Mouse (Mus musculus): ENCODE measurements around the gene Gpam. TPM values are rescaled to one million over a fixed set of nuclear protein-coding genes. Genes with fewer than 3 reads are reported as not detected.
"Not testable (repeated sequence)": the region's sequence is repeated elsewhere in the genome, so short reads cannot be mapped to it uniquely, and the experiment has no call there.

Gpam gene
- 100 to 1,000 TPM; 192 to 213 TPM for total RNA-seq (2021)
- long read RNA-seq, experiment 1, transcript Gpam-201 (21 exons, 3,832 nt), result major isoform, 14 of 64 reads
- long read RNA-seq, experiment 1, partial matches to known transcripts, result 18 of 64 reads
- long read RNA-seq, experiment 1, other reads (novel, unspliced or antisense), result 32 of 64 reads
- long read RNA-seq, experiment 2, full-length matches to known transcripts, result 29 of 109 reads
- long read RNA-seq, experiment 2, partial matches to known transcripts, result 38 of 109 reads
- long read RNA-seq, experiment 2, other reads (novel, unspliced or antisense), result 42 of 109 reads

DNA sequence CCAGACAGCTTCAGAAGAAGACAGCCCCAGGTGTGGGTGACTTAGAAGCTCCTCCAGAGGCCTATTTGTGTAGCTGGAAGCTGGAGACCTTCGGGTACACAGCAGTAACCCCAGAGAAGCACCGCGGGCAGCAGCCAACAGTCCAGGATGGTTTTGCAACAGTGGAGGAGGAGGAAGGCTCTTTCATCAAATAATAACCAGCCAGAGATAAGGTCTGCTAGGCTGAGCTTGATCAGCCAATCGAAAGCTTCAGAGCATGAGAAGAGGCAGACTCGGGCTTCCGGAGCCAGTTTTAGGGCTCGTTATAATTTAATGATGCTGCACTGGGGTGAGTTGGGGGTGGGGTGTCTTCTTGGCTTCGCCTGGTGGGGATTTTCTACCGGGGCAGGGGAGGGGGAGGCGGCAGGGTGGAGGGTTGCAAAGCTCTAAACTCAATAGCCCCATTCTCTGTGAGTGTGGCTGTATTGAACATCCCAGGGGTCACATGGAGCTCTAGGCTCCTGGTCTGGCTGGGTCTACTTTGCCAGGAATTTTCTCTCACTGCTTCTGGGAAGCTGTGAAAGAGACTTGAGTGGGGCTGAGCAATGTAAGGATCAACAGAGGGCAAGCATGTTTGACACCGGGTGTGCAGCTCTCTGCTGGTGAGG is at the start of gene Gpam:
Gene Gpam, minus strand, starts transcription at position 167 of the 647 bp plus-strand sequence.
- no peak for DNase-seq (ENCODE audit: low spot score in 2 of 2)

DNA sequence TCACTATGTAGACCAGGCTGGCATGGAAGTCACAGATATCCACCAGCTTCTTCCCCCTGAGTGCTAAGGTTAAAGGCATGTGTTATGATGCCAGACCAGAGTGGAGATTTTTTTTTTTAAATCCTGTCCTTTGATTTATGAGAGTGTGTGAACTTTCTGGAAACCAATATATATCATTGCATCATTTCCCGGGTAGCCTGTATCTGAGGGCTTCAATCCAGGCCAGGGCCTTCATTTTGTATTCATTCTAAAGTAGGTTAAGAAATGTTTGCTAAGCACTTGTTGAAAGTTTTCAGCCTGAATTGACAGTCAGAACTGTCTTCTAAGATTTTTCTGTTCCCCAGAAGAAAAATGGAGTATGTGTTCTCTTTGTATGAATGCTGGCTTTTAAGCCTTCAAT is 44.5 kb upstream of the Gpam start:
- DNase-seq (ENCODE audit: low spot score in 2 of 2), result no peak

DNA sequence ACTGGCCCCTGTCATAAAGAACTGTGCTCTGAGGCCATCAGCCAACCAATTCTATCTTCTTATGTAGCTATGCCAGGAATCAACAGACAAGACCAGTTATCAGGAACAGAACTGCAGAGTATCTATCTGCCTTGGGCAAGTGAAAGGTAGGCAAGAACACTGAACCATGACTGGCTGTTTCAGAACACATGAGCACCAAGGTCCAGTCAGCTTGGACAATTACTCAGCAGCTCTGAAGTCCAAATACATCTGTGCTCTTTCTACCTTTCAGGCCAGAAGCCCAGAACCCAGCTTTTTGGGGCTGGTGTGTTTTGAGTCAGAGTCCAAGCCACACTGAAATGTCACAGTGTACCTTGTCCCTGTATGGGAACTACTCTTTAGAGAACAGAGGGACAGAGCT is 43.4 kb upstream of the Gpam start:
- no peak for DNase-seq (ENCODE audit: low spot score in 2 of 2)

DNA sequence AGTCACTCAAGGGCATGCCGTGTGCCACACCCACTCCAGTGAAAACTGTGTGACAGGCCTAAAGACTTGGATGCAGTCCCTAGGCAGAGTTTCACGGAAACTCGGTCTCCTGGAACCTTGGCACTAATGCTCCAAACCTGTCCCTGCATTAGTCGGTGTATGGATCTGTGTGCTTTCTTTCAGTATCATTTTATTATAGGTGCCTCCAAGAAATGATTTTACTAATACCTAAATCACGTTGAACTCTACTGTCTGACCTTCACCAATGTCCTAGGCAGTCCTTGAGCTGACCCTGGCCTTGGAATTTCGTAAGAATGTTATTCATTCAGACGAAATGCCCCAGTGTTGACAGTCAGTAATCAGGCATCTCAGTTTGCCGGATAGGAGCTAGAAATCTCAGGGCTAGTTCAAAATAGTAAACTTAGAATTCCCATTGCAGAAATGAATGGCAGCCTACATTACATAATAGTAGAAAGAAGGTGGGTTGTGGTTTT is 42.2 kb upstream of the Gpam start:
- DNase-seq (ENCODE audit: low spot score in 2 of 2), result not testable (repeated sequence)

DNA sequence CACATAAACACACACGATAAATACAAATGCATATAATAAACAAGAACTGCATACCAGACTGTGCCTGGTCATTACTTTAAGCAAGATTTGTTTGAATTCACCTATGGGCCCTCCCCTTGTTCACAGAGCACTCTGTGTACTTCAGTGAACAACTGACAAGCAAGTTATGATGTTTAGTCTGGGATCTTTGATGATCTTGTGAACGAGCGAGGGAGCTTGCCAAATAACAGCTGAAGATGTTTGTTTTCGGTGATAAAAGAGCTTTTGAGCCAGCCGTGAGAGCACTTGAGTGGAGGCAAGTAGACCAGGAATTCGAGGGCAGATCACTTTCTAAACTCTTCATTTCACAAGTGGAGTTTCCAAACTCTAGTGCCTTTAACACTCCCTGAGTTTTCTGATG is 41.3 kb upstream of the Gpam start:
- DNase-seq (ENCODE audit: low spot score in 2 of 2), result no peak

DNA sequence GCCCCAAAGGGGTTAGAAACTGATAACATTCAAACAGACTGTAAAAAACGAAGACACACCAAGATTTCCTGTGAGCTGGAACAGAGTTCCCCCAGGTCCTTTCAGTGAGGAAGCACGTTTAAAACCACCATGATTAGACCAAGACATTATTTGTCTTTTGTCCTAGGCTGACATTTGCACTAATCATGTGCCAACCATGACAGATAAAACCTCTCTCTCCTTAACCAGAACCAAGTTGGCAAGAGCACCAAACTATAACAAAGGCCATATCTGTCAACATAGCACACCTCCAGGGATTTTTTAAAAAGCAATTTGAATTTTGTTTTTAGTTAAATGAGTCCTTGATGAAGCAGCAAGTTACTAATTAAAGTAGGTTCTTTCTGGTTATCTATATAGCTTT is 40.7 kb upstream of the Gpam start:
- no peak for DNase-seq (ENCODE audit: low spot score in 2 of 2)

DNA sequence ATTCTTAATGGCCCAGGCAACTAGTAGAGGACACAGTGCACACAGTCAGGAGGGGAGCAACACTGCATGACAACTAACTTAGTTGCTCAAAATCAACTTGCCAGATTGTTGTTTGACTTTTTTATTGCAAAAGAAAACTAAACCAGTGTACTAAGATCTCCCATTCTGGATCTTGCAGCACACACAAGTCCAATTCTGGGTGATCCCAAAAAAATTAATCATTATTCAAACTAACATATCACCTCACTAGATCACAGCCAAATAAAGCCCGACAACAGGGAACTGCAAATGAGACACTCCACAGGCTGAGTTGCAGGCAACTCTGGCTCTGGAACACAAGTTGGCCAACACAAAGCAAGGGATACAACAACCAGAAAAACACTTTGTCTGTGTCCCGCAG is 39.7 kb upstream of the Gpam start:
- no peak for DNase-seq (ENCODE audit: low spot score in 2 of 2)

DNA sequence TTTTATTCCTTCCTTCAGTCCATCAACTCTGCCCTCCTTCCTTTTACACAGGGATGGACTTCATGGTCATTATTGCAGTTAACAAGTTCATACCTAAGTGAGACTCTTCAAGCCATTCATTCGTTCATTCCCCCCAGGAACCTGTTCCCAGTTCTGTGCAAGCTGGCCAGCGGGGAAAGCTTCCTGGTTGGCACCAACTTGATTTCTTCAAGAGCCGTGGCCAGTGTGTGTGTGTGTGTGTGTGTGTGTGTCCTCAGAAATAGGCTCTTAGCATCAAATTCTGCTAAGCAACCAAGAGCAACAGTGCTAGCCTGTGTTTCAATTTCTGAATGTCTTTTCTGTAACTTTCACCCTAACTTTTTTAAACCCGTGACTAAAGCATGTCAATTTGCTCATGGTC is 38.9 kb upstream of the Gpam start:
- no peak for DNase-seq (ENCODE audit: low spot score in 2 of 2)

DNA sequence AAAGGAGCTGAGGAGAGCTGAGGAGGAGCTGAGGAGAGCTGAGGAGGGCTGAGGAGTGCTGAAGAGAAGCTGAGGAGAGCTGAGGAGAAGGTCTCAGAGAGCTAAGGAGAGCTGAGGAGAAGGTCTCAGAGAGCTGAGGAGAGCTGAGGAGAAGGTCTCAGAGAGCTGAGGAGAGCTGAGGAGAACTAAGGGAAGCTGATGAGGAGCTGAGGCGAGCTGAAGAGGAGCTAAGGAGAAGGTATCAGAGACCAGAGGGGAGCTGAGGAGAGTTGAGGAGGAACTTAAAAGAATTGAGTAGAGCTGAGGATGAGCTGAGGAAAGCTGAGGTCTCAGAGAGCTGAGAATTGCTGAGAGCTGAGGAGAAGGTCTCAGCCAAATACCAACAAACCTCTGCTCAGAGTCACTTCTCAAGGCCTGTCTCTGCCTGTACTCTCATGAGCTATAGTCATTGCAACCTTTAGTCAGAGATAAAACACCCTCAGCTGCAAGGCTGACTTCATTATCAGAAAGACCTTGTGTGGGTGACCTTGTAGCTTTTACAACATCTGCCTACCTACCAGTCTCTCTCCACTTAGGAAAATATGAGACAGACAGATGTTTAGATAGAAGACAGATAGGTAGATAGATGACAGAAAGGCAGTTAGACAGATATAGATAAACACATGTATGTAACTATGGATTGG is 38.3 kb upstream of the Gpam start:
- no peak for DNase-seq (ENCODE audit: low spot score in 2 of 2)

DNA sequence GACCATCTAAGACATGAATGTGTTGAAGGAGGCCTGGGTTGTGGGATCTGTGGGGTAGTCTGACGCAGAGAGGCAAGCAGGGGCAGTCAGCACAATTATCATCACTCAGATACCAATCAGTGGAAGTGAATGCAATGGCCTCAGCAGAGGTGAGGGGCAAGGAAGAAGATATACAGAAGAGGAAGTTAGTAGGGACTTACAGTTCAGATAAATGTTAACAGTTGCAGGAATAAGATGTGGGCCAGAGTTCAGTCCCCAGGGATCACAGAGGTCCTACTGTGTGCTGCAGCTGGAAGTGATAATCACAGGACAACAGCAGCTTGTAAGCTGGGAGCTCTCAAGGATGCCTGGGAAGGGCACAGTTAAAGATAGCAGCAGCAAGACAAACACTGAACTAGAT is 37.1 kb upstream of the Gpam start:
- DNase-seq (ENCODE audit: low spot score in 2 of 2), result no peak

DNA sequence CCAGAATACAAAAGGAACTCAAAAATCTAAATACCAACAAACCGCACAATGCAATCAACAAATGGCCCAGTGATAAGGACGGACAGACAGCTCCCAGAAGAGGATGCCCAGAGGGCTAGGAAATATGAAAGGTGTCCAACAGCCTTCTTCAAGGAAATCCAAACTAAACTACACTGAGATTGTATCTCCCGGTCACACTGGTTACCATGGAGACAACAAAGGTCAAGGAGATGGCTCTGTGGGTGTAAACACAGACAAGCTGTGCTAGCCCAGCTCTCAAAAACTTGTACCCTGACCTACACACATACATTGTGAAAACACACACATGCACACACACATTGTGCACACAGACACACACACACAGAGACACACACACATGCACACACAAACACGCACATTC is 35.2 kb upstream of the Gpam start:
- no peak for DNase-seq (ENCODE audit: low spot score in 2 of 2)

DNA sequence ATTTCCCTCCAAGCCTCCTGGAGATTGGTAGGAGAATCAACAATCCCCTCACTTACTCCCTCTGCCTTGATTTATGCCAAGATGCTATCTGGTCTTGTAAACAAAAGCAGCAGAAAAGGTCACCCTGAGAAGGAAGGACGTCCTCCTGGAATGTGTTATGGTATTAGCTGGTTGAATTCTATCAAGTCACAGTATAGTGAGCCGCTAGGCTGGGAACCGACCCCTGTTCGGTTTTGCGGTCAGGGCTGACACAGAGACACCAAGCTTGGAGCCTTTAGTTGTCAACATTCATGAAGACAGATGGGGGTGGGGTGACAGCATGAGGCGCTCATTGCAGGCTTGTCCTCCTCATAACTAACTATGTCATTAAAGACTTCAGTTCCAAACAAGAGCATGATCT is 32.8 kb upstream of the Gpam start:
- no peak for DNase-seq (ENCODE audit: low spot score in 2 of 2)

DNA sequence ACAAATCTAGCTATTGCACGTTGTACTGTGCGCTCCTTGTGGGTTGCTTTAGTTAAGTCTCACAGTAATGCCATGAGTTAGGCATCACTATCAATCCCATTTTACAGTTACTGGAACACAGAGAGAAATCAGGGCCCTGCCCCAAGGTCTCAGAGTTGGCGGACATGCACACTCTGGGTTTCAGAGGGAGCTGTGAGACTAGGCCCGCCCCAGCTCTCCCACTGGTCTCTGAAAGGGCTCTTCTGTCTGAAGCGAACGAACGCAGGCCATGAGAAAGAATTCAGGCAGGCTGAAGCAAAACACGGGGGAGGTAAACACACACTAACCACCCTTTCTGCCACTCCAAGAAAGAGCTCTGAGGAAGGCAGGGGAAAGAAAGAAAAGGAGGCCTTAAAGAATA is 31.6 kb upstream of the Gpam start:
- DNase-seq (ENCODE audit: low spot score in 2 of 2), result no peak

DNA sequence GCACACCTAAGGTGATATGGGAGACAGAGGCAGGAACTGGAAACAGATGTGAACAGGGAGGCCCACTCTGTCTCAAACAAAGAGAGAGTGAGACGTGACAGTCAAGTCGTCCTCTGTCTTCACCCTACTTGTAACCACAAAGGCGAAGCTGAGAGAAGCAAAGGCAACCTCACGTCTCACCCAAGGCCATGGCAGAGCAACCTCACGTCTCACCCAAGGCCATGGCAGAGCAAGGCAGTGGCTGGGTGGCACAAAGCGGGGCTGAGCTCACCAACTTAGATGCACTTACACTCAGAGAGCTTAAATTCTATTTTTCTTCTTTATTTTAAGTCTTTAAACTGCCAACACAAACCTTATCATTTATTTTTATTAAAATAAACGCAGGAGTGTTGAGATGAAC is 30.0 kb upstream of the Gpam start:
- DNase-seq (ENCODE audit: low spot score in 2 of 2), result no peak

DNA sequence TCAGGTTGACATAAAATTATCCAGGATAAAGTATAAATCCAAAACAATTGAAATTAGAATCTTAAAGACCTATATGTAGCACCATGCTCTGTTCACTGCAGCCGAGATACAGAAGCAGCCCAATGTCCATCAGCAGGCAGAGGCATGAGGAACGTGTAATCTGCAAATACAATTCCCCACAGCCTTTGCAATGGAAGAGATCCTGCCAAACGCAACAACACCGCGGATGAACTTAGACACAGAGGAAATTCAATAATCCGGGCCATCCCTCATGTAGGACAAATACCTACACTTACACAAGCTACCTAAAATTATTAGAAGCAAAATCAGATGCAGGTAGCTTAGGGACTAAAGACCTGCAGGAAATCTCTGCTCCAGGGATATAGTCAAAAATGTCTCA is 25.9 kb upstream of the Gpam start:
- DNase-seq (ENCODE audit: low spot score in 2 of 2), result no peak

DNA sequence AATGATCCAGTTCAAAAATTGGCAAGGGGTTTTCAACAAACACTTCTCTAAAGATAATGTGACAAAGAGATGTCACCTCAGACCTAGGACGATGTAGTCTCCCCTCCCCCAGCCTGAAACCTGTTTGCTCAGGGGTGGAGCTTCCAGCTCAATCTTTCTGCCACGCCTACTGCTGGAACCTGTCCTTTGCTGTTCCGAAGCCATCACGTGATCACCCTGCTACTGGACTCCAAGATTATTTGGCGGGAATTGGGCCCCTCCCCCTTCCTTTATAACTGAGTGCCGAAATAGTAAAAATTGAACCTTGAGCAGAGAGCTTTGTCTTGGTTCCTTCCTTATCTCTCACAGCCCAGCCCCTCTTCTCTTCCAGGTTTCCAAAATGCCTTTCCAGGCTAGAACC is 25.2 kb upstream of the Gpam start:
- DNase-seq (ENCODE audit: low spot score in 2 of 2), result not testable (repeated sequence)

DNA sequence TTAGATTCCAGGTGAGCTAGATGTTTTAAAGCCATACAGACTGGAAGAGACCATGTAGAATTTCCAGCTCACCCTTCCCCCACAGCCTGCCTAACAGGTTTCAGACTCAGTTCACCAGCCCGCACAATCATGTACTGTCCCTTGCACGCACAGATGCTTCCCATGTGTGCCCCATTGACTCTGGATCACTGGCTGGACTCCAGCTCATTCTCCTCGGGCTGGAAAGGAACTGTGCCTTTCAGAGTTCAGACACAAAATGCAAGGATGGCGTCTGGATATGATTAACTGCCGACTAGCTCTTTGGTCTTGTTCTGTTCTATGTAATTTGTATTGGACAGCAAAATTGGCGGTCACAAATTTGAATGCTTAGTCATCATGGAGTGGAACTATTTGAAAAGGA is 22.6 kb upstream of the Gpam start:
- no peak for DNase-seq (ENCODE audit: low spot score in 2 of 2)

DNA sequence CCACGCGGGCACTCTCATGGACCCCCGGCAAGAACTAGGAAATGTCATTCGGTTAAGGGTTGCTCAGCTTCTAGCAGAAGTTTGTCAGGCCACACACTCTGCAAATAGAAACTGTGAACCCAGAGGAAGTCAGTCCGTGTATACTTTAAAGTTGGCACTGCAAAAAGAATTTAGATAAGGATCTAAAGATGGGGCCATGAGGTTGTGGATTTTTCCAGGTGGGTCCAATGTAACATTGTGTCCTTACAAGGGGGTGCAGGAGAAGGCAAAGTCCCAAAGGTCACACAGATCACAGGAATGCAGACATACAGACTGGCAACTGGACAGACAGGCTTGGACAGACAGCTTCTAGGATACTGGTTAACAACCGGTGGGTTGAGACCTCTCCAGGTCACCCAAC is 21.1 kb upstream of the Gpam start:
- DNase-seq (ENCODE audit: low spot score in 2 of 2), result no peak

DNA sequence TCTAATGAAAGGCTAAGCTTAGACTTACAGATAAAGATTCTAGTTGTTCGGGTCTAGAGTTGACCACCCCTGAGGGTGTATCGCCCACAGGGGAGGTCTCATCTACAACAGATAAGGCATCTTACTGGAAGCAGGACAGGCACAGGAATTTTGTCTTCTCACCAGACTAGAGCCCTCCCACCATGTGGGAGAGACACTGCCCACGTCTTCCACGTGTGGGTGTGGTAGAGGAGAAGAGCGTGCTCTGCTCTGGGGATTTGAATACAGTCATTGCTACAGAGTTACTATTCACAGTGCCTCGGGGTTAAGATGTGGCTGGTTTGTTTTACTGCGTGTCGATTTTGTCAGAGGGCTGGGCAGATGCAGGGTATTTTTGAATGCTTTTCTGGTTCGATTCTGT is 20.5 kb upstream of the Gpam start:
- no peak for DNase-seq (ENCODE audit: low spot score in 2 of 2)

DNA sequence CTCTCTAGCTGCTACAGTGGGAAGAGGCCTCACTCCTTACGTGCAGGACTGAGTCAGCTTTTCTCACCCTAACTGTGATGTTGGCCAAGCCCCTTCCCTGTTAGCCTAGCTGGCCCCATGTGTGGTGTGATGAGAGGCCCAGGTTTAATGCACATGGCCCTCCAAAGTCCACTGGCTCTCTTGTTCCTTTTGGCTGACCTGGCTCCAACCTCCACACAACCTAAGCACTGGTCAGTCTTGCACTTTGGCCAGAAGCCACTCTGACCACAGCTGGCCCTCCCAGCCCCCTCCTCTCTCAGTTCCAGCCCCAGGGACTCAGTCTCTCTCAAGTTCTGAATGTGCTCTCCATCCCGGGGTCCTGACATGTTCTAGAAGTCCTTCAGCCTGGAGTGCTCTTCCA is 18.1 kb upstream of the Gpam start:
- no peak for DNase-seq (ENCODE audit: low spot score in 2 of 2)

DNA sequence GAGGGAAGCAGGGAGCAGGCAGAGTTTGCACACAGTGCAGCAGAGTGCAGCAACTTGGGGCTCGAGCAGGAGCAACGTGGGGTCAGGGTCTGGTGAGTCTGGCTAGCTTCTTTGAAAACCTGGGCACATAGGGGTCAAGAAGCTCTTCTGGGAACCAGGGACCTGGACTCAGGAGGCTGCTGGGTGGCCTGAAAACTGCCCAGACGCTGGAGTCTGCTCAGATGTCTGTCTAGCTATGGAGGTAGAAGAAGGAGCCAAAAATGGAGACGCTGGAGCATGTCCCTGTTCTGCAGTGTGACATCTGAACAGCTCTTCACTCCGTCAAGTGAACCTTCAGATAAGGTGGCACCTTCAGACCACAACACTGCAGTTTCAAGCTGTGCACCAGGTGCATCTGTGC is 17.7 kb upstream of the Gpam start:
- DNase-seq (ENCODE audit: low spot score in 2 of 2), result no peak

Measured in adrenal gland, postnatal 4 days (tissue).